Mouse (Mus musculus): ENCODE measurements around the gene Apold1. TPM values are rescaled to one million over a fixed set of nuclear protein-coding genes. Genes with fewer than 3 reads are reported as not detected.

Apold1 gene
- total and polyA plus RNA-seq, 3 experiments = 0.08 to 0.12 TPM; not detected in 1

DNA sequence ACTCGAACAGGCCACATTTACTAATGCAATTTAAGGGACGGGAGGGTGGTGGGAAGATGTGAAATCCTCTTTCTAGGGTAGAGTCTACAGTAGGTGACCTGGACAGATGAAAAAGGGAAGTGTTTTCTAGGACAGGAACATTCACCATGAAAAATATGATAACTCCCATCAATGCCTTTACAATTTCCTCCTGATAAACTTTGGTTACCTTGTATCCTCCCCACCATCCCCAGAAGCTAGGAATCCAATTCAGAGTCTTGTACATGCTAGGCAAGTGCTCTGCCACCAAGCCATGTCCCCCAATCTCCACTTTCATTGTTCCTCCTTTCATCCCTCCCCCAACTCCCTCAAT lies 48.3 kb upstream of the Apold1 start:
- no peaks in the 10 kb centered on the region for H3K27me3 ChIP-seq (ENCODE audit: control insufficient read depth in 1 of 2, insufficient read depth in 2 of 2, low read length in 2 of 2)
- H3K36me3 ChIP-seq (ENCODE audit: control insufficient read depth in 1 of 2, insufficient read depth in 2 of 2, low read length in 2 of 2) = peaks cover 3 to 27% of the 10 kb centered on the region in 2 experiments; a peak in 3 of 4 replicates
- H3K9me3 ChIP-seq (replicated peaks; ENCODE audit: insufficient read depth, low read length) = no peaks in the 10 kb centered on the region
- peak overlapping the region; percentile 31 to 36 for H3K4me3 ChIP-seq (ENCODE audit: control insufficient read depth in 1 of 2, insufficient read depth in 1 of 2, low read depth in 2 of 2, low read length in 2 of 2)
- peak overlapping the region; percentile 41 for H3K9ac ChIP-seq (ENCODE audit: control insufficient read depth, low read depth, low read length, poor library complexity, severe bottlenecking)
- DNase-seq (ENCODE audit: low read depth, low spot score) = peak; percentile 56
- H3K4me1 ChIP-seq (ENCODE audit: control insufficient read depth in 1 of 2, insufficient read depth in 2 of 2, low read length in 2 of 2) = peaks cover 9 to 27% of the 10 kb centered on the region in 2 experiments; a peak in 3 of 4 replicates
- H3K79me2 ChIP-seq (ENCODE audit: control insufficient read depth, insufficient read depth, low read length, poor library complexity) = peaks cover 23% of the 10 kb centered on the region
- peak overlapping the region; percentile 63 for H3K27ac ChIP-seq (ENCODE audit: control insufficient read depth, low read depth, low read length)
- TF ChIP-seq USF1 (IDR thresholded peaks at IDR 0.05; ENCODE audit: low read depth, low read length) (no peak), CHD2 (IDR thresholded peaks at IDR 0.05; ENCODE audit: low read length) (no peak), MYB (IDR thresholded peaks at IDR 0.05; ENCODE audit: low read depth, low read length) (no peak), MXI1 (IDR thresholded peaks at IDR 0.05; ENCODE audit: low read depth, low read length) (0 out of 2 replicates have a peak, but pooled peaks have one; percentile 10), SMC3 (IDR thresholded peaks at IDR 0.05; ENCODE audit: low read depth, low read length) (no peak), CHD1 (IDR thresholded peaks at IDR 0.05; ENCODE audit: low read depth, low read length) (0 out of 2 replicates have a peak, but pooled peaks have one; percentile 7), TBP (IDR thresholded peaks at IDR 0.05; ENCODE audit: low read depth, low read length) (no peak), UBTF (IDR thresholded peaks at IDR 0.05; ENCODE audit: borderline replicate concordance, insufficient read depth, low read depth, low read length) (no peak), POLR2AphosphoS5 (IDR thresholded peaks at IDR 0.05; ENCODE audit: borderline replicate concordance, low read depth, low read length) (no peak), HCFC1 (IDR thresholded peaks at IDR 0.05; ENCODE audit: low read depth, low read length) (no peak), TAL1 (IDR thresholded peaks at IDR 0.05; ENCODE audit: low read length) (no peak), E2F4 (IDR thresholded peaks at IDR 0.05; ENCODE audit: borderline replicate concordance, low read depth, low read length) (no peak), ZC3H11A (IDR thresholded peaks at IDR 0.05; ENCODE audit: low read depth, low read length) (no peak), MYC (IDR thresholded peaks at IDR 0.05; ENCODE audit: low read depth, low read length) (no peak), ZMIZ1 (IDR thresholded peaks at IDR 0.05; ENCODE audit: low read depth, low read length) (no peak), CTCF (IDR thresholded peaks at IDR 0.05 in 2 of 3, conservative IDR thresholded peaks at IDR 0.05 in 1 of 3; ENCODE audit: control insufficient read depth in 1 of 3, insufficient read depth in 1 of 3, low read depth in 2 of 3, low read length in 3 of 3, poor library complexity in 1 of 3, severe bottlenecking in 1 of 3) (no peak), POLR2A (IDR thresholded peaks at IDR 0.05; ENCODE audit: control insufficient read depth in 1 of 2, insufficient read depth in 1 of 2, low read depth in 1 of 2, low read length in 2 of 2, poor library complexity in 1 of 2) (no peak), ZNF384 (IDR thresholded peaks at IDR 0.05; ENCODE audit: low read depth, low read length) (no peak), USF2 (IDR thresholded peaks at IDR 0.05; ENCODE audit: borderline replicate concordance in 1 of 2, insufficient read depth in 1 of 2, low read depth in 1 of 2, low read length in 2 of 2) (no peak), ETS1 (IDR thresholded peaks at IDR 0.05; ENCODE audit: low read depth, low read length) (0 out of 2 replicates have a peak, but pooled peaks have one; percentile 22), ZKSCAN1 (IDR thresholded peaks at IDR 0.05; ENCODE audit: low read depth, low read length) (no peak), POLR2AphosphoS2 (IDR thresholded peaks at IDR 0.05; ENCODE audit: low read length) (no peak), RCOR1 (IDR thresholded peaks at IDR 0.05; ENCODE audit: low read depth, low read length) (peak; percentile 61; the same call in 1 of the 2 replicates), MAX (IDR thresholded peaks at IDR 0.05; ENCODE audit: low read length) (no peak), EP300 (IDR thresholded peaks at IDR 0.05; ENCODE audit: low read depth in 1 of 2, low read length in 2 of 2) (peak; percentile 48 to 75; a peak in 3 of 4 replicates), MAFK (IDR thresholded peaks at IDR 0.05; ENCODE audit: borderline replicate concordance, low read depth, low read length) (no peak), MAZ (IDR thresholded peaks at IDR 0.05; ENCODE audit: low read depth, low read length) (no peak), MEF2A (IDR thresholded peaks at IDR 0.05; ENCODE audit: extremely low read depth, insufficient replicate concordance, low read depth, low read length, poor library complexity, severe bottlenecking) (no peak), ELF1 (IDR thresholded peaks at IDR 0.05; ENCODE audit: low read depth, low read length) (no peak), NELFE (IDR thresholded peaks at IDR 0.05; ENCODE audit: low read depth, low read length) (no peak), TCF12 (IDR thresholded peaks at IDR 0.05; ENCODE audit: low read depth, low read length) (0 out of 2 replicates have a peak, but pooled peaks have one; percentile 27), GABPA (IDR thresholded peaks at IDR 0.05; ENCODE audit: low read depth, low read length) (no peak), KAT2A (conservative IDR thresholded peaks at IDR 0.05; ENCODE audit: low read depth, low read length) (no peak), BHLHE40 (IDR thresholded peaks at IDR 0.05; ENCODE audit: borderline replicate concordance, low read depth, low read length) (no peak), JUND (IDR thresholded peaks at IDR 0.05; ENCODE audit: low read depth, low read length) (no peak), SIN3A (IDR thresholded peaks at IDR 0.05; ENCODE audit: low read length) (0 out of 2 replicates have a peak, but pooled peaks have one; percentile 14), RAD21 (IDR thresholded peaks at IDR 0.05; ENCODE audit: low read depth, low read length) (no peak), NRF1 (IDR thresholded peaks at IDR 0.05; ENCODE audit: insufficient read depth, low read depth, low read length, poor library complexity, severe bottlenecking) (no peak)
